Mouse (Mus musculus): ENCODE data around the gene Tmem235. TPM values are rescaled to one million over a fixed set of nuclear protein-coding genes. Genes with fewer than 3 reads are reported as not detected.

The Tmem235 gene
- total RNA-seq, 2 experiments from 2014 or later: not detected

DNA sequence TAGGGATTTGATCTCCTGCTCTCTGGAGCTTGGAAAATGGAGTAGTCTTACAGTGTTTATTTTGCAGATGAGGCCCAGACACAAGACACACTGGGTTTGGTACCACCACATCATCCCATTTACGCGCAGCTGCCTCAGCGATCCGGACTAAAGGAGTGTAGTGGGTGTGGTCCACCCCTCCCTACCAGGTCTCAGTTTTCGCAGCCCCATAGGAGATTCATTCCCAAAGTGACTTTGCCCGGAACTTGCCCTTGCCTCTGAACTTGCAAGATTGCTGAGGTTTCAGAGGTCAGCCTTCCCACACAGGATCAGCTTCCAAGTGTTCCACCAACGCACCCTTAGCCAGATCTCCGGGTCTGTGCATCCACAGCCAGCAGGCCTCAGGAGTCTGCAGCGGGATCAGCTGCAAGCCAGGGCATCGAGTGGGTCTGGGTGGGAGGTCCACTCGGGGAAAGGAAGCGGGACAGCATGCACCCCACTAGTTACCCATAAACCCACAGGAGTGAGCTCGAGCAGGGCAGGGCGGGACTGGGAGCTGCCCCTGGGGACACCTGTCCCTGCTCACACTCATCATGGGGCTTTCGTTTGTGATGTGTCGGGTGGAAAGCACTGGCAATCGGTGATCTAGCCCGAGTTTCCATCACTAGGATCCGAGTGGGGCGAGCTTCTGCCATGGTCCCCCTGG, 27.8 kb downstream of the Tmem235 start:
- no peak for ATAC-seq (replicated peaks; ENCODE audit: low FRiP score, poor library complexity, severe bottlenecking)

DNA sequence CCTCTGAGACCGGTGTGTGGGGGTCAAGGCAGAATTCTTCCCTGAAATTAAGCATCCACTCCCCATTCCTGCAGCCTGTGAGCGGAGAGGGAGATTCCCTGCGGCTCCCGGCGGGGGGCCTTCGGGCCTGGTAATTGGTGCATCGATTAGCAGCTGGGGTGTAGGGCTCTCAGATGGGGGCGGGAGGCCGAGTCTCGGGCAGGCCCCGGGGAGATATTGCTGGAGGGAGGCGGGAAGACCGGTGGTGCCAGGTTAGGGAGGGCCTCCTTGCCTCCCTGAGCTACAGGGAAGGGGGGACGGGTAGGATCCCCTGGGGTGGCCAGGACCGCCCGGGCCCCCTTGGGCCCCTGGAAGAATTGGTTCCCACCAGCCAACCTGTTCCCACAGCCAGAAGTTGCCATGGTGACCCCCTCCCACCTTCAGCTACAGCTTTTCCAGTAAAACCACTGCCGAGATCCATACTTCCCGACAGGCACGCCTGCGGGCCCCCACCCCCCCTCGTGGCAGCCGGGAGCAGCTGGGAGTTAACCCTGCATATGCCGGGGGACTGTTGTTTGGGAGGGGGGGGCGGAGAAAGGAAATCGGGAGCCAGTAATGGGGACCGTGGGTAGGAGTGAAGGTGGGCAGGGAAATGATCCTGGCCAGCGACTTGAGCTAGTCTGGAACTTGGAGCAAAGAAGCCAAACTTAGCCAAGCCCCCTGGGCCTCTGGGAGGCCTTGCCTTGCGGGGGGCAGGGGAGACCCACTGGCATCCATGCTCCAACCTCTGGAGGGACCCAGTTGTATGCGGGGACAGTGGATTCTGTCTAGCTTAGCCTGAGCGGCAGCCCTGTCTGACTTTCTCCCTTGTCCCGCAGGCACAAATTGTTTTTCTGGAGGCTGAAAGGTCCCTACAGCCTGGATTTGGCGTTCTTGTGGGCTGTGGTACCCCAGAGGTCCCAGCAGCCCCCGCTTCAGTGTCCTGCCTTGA, 28.6 kb downstream of the Tmem235 start:
- no peak for ATAC-seq (replicated peaks; ENCODE audit: low FRiP score, poor library complexity, severe bottlenecking)

DNA sequence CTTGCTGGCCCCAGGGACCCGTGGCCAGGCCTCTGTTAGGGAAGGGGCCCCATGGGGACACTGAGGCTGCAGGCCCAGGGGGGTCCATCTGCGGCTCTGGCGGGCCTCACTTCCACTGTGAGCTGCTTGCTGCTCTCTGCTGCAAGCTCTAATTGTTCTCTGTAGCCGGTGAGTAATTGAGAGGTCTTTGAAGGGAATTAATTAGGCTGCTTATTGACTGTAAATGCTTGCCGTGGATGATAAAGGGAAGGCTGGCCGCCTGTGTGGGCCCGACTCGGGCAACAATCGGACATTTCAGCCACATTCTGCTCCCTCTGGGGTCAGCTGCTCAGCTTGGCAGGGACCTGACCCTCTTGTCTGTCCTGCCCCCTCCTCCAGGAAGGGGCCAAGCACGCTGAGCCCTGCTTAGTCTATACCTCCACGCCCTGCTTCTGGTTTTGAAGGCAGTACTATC, 29.4 kb downstream of the Tmem235 start:
- ATAC-seq (replicated peaks; ENCODE audit: low FRiP score, poor library complexity, severe bottlenecking): no peak

DNA sequence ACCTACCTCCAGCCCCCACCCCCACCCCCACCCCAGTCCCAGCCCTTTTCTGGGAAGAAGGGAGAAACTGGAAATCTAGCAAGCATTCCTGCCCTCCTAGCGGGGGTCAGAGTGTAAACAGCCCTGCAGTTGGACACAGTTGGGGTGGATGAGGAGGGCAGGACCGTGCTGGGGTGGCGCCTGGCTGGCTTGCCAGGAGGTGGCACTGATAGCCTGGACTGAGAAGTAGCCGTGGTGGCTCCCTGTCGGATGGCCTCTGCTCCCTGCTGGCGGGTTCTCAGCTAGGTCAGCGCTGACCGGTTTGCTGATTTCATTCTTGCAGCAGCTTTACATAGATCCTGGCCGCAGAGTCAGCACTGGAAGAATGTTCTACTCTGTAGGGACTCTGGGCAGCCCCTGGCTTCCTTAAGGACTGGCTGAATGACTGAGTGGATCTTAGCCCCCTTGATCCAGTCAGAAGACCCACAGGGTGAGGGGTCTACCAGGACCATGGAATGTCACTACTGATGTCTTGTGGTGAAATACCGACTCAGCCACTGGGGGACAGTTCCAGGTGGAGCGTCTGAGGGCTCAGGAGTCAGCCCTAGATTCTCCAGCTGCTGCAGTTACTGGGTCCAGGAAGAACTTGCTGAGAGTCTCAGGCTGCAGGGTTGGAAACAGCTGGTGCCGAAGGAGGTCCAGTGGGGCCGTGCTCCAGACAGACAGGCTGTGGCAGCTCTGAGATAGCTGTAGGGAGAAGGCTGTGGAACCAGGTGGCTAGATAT, 30.1 kb downstream of the Tmem235 start:
- ATAC-seq (replicated peaks; ENCODE audit: low FRiP score, poor library complexity, severe bottlenecking): no peak

DNA sequence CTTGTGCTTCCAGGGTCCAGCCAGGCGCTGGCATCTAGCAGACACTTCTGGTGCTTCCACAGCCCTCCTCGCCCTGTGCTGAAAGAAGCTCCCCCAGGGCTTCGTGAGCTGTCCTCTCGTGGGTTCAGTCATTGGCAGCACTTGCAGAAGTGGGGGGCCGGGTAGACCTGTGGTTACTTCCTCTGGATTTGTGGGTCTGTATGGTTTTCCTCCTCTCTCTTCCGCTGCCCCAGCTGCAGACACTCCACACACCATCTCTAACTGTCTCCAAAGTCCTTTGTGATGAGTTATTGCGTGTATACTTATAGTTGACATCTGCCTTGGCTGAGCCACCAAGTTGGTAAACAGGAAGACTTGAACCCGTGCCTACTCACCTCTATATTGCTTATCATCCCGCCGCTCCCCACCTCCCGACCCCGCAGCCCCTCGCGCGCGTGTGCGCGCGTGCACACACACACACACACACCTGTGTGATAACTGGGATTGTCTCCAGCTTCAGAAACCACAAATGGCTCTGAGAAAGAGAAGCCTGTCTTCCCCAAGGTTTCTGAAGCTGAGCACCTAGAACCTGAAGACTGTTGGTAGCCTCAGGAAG, 31.1 kb downstream of the Tmem235 start:
- no peak for ATAC-seq (replicated peaks; ENCODE audit: low FRiP score, poor library complexity, severe bottlenecking)

DNA sequence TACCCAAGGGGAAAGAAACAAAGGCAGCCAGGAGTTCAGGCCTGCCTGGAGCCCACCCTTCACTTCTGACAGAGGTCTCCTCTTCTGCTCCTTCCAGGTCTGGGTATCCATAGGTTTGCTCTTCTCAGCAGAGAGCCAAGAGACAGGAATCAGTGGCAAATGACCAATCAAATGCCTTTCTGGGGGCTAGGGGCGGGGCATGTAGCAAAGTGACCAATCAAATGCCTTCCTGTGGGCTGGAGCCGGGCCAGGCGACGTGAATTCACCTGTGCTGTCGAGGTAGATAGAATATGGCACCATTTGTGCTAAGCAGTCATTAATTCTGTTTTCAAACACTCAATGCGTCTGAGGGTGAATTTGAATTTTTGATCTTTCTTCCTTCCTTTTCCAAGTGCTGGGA, 31.6 kb downstream of the Tmem235 start:
- no peak for ATAC-seq (replicated peaks; ENCODE audit: low FRiP score, poor library complexity, severe bottlenecking)

DNA sequence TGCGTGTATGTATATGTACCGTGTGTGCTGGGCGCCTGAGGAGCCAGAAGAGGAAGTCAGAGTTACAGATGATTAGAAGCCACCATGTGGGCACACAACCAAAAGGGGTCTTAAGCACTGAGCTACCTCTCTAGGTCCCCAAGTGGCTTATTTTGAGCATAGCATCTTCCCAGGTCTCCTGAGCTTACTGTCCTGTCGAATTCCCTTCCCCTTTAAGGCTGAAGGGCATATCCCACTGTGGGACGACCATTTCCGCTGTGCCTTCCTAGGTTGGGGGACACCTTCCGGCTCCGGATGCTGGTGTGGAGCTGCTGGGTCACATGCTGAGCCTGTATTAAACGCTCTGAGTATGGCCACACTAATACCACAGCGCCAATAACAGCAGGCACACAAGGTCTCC, 34.1 kb downstream of the Tmem235 start:
- ATAC-seq (replicated peaks; ENCODE audit: low FRiP score, poor library complexity, severe bottlenecking): no peak

DNA sequence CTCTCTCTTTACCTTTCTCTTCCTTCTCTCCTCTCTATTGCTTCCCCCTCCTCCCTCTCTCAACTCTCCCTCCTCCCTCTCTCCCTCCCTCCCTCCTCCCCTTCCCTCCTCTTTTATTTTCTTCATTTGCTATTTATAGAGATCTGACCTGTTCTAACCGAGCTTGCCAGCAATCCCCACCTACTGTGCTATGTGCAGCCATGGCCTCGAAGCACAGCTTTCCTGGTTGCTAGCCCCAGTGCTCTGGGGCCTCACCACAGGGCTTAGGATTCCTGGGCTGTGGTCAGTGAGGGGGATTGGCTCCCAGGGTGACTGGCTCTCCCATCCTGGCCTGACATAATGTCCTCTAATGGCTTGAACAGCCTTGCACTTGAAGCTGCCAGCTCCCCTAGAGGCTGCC, 36.0 kb downstream of the Tmem235 start:
- ATAC-seq (replicated peaks; ENCODE audit: low FRiP score, poor library complexity, severe bottlenecking): no peak; the same call in 1 of the 2 replicates

DNA sequence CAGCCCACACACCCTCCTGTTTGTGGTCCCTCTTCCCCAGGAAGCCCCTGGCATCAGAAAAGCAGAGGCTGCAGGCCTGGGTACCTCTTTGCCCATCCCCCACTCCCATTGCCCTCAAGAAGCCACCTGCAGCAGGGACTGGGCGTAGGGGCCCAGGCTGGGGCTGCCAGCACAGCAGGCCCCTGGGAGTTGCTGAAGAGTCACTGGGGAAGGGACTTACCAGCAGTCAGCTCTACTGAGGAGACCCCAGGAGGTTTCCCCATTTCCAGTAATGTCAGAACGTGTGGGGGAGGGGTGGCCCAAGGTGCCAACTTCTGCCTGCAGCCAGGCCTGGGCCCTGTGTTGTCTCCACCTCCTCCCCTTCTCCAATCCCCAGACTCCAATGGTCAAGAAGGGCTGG, 41.7 kb downstream of the Tmem235 start:
- ATAC-seq (replicated peaks; ENCODE audit: low FRiP score, poor library complexity, severe bottlenecking): no peak

DNA sequence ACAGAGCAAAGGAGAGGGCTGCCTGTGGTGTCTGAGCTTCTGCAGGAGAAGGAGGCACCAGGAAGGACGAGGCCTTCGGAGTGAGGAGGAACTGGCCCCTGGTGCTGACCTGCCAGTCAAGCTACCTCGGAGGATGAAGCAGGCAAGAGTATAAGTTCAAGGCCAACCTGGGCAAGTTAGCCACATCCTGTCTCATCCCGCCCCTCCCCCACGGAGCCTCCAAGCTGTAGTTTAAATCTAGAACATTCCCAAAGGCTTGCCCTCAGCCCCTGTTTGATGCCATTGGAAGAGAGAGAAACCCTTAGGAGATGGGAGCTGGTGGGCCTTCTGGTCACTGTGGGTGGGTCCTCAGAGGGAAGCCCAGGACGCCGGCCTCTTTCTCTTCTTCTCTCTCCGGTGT, 43.9 kb downstream of the Tmem235 start:
- no peak for ATAC-seq (replicated peaks; ENCODE audit: low FRiP score, poor library complexity, severe bottlenecking)

DNA sequence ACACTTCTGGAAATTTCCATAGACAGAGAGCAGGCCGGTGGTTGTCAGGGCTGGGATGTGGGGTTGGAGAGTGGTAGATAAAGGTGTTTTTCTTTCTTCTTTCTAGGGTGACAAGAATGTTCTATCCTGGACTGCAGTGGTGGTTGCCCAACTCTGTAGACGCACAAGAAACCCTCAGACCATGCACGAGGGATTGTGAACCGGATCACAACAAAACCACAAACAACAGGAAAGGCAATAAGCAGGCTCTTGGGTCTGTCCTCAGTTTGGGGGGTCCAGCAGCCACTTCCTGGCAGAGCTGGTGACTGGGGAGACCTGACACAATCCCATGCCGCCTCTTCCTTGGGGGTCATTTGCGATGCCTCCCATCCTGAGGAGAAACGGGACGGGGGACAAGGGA, 48.8 kb downstream of the Tmem235 start:
- ATAC-seq (replicated peaks; ENCODE audit: low FRiP score, poor library complexity, severe bottlenecking): no peak

DNA sequence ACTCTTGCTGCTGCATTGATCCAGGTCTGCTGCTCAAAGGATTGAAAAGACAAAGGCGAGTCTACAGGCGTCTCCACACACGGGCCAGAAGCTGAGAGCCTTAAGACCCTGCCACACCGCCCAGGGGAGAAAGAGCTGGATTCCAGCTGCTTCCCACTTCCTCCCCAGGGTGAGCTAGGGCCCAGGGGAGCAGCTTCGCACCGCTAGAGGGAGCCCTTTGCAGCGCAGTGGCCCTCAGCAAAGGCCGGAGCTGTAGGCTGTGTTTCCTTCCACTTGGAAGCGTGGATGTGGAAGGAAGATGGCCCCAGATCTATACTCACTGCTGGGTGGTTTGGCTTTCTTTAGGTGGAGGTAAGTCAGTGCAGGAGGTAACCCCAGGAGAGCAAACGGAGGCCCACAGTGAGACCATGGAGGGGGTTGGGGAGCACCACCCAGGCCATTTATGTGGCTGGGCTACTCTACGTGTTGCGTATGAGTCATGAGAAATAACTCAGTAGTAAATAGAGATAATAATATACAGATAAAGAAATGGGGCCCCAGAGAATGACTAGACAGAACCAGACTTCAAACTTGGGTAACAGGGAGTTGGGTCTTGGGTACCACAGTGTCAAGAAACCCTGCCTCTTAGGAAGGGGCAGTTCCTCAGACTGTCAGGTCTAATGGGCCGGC, 52.3 kb downstream of the Tmem235 start:
- ATAC-seq (replicated peaks; ENCODE audit: low FRiP score, poor library complexity, severe bottlenecking): peak; percentile 69

DNA sequence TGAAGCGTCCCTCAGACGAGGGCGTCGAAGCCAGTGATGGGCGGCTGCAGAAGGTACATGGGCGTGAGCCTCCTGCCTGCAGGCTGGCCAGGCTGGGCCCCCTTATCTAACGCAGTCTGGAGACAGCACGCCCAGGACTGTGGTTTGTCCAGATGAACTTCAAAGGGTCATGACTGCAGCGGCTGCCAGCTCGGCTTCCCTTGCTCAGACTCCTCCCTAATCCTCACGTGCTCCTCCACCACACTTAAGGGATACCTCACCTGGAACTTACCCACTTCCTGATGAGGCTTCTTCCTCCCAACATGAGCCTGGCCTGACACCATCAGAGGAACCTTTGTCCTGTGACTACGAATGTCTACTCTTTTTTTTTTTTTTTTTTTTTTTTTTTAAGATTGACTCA, 54.0 kb downstream of the Tmem235 start:
- peak; percentile 62 for ATAC-seq (replicated peaks; ENCODE audit: low FRiP score, poor library complexity, severe bottlenecking)

Other genes with a start within 250 kb of the Tmem235 start
- 5.6 and 6.9 TPM in 2 replicates for gene Tnrc6c, start 206.5 kb upstream of the Tmem235 start, total RNA-seq (2015; ENCODE audit: low replicate concordance)
- gene Tnrc6c, start 206.5 kb upstream of the Tmem235 start, total RNA-seq (2017; ENCODE audit: low replicate concordance): 6.3 and 9.5 TPM in 2 replicates
- 19.8 and 30.7 TPM in 2 replicates for gene Tmc8, start 78.7 kb upstream of the Tmem235 start, total RNA-seq (2015; ENCODE audit: low replicate concordance)
- gene Tmc8, start 78.7 kb upstream of the Tmem235 start, total RNA-seq (2017; ENCODE audit: low replicate concordance): 30.9 and 33.7 TPM in 2 replicates
- gene Tmc6, start 78.6 kb upstream of the Tmem235 start, total RNA-seq (2015; ENCODE audit: low replicate concordance): 199 and 257 TPM in 2 replicates
- gene Tmc6, start 78.6 kb upstream of the Tmem235 start, total RNA-seq (2017; ENCODE audit: low replicate concordance): 83.1 and 204 TPM in 2 replicates
- 12.7 and 28.6 TPM in 2 replicates for gene 6030468B19Rik, start 63.1 kb upstream of the Tmem235 start, total RNA-seq (2015; ENCODE audit: low replicate concordance)
- gene 6030468B19Rik, start 63.1 kb upstream of the Tmem235 start, total RNA-seq (2017; ENCODE audit: low replicate concordance): 10.6 and 16.1 TPM in 2 replicates
- gene Gm20708, start 51.1 kb upstream of the Tmem235 start, total RNA-seq (2015; ENCODE audit: low replicate concordance): 62.3 and 66.5 TPM in 2 replicates
- gene Gm20708, start 51.1 kb upstream of the Tmem235 start, total RNA-seq (2017; ENCODE audit: low replicate concordance): 31.9 and 39.7 TPM in 2 replicates
- gene Syngr2, start 51.1 kb upstream of the Tmem235 start, total RNA-seq (2015; ENCODE audit: low replicate concordance): 52.9 and 77.2 TPM in 2 replicates
- gene Syngr2, start 51.1 kb upstream of the Tmem235 start, total RNA-seq (2017; ENCODE audit: low replicate concordance): 32.5 and 46.5 TPM in 2 replicates
- gene Afmid, start 34.8 kb upstream of the Tmem235 start, total RNA-seq (2015; ENCODE audit: low replicate concordance): 37.0 and 47.3 TPM in 2 replicates
- 67.8 and 81.4 TPM in 2 replicates for gene Afmid, start 34.8 kb upstream of the Tmem235 start, total RNA-seq (2017; ENCODE audit: low replicate concordance)
- 89.2 and 89.4 TPM in 2 replicates for gene Tk1, start 34.7 kb upstream of the Tmem235 start, total RNA-seq (2015; ENCODE audit: low replicate concordance)
- gene Tk1, start 34.7 kb upstream of the Tmem235 start, total RNA-seq (2017; ENCODE audit: low replicate concordance): 157 and 212 TPM in 2 replicates
- gene Birc5, start 11.5 kb upstream of the Tmem235 start, total RNA-seq (2015; ENCODE audit: low replicate concordance): 83.4 and 115 TPM in 2 replicates
- gene Birc5, start 11.5 kb upstream of the Tmem235 start, total RNA-seq (2017; ENCODE audit: low replicate concordance): 178 and 180 TPM in 2 replicates
- not detected in 2 replicates for gene Tha1, start 12.7 kb downstream of the Tmem235 start, total RNA-seq (2015; ENCODE audit: low replicate concordance)
- gene Tha1, start 12.7 kb downstream of the Tmem235 start, total RNA-seq (2017; ENCODE audit: low replicate concordance): 1.6 TPM in 1 of 2 replicates, not detected in the other
- gene Socs3, start 109.3 kb downstream of the Tmem235 start, total RNA-seq (2015; ENCODE audit: low replicate concordance): 0.19 and 0.42 TPM in 2 replicates
- gene Socs3, start 109.3 kb downstream of the Tmem235 start, total RNA-seq (2017; ENCODE audit: low replicate concordance): 1.3 and 1.5 TPM in 2 replicates
- 9.2 and 14.6 TPM in 2 replicates for gene Pgs1, start 125.5 kb downstream of the Tmem235 start, total RNA-seq (2015; ENCODE audit: low replicate concordance)
- gene Pgs1, start 125.5 kb downstream of the Tmem235 start, total RNA-seq (2017; ENCODE audit: low replicate concordance): 20.8 and 32.9 TPM in 2 replicates

Measured in erythroblast, adult 5-6 weeks (primary cell).